Mouse (Mus musculus): ENCODE results near the gene Nsf.

GRCm38 (mm10) chr11:103780152-103780551 lies 173.7 kb downstream of the Nsf start:
- no peak for TF ChIP-seq POLR2A (IDR thresholded peaks at IDR 0.05; ENCODE audit: borderline replicate concordance, extremely low read depth, insufficient read depth, insufficient read length, poor library complexity, severe bottlenecking)
- no peak for TF ChIP-seq CTCF (IDR thresholded peaks at IDR 0.05; ENCODE audit: borderline replicate concordance, extremely low read depth, insufficient read depth, insufficient read length)

Data from brain, embryonic 14.5 days (tissue).